Mouse (Mus musculus): ENCODE measurements around the gene Chst11. TPM values are rescaled to one million over a fixed set of nuclear protein-coding genes. Genes with fewer than 3 reads are reported as not detected.

Gene Chst11
- total RNA-seq, 2 experiments from 2014 or later: 2.6 to 3.9 TPM

DNA sequence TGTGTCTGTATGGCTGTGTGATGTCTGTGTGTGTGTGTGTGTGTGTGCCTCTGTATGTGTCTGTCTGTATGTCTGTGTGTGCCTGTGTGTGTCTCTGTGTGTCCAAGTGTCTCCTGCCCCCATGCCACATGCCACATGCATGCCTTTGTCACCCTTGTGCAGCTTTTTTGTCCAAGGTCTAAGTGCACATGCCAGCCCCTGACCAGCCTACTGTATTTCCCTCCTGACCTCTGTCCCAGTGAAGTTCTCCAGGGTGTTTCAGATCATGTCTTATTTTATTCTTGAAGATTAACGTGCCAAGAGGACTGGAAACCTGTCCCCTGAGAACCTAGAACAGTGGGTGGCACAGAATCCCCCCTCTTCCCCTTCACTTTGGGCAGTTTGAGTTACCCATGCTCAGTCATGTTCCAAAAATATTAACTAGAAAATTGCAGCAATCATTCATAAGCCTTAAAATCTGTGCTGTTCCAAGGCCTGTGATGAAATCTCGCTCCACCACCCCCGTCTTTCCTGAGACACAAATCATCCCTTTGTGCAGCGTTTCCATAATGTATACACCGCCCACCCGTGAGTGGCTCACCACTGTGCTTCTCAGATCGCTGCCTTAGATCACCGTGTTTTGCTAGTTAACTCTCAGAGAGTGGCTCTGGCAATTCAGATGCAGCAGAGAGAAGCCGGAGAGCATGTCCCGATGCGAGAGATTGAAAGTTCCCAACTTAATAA, 180.4 kb downstream of the Chst11 start:
- ATAC-seq (ENCODE audit: poor library complexity, severe bottlenecking): no peak

DNA sequence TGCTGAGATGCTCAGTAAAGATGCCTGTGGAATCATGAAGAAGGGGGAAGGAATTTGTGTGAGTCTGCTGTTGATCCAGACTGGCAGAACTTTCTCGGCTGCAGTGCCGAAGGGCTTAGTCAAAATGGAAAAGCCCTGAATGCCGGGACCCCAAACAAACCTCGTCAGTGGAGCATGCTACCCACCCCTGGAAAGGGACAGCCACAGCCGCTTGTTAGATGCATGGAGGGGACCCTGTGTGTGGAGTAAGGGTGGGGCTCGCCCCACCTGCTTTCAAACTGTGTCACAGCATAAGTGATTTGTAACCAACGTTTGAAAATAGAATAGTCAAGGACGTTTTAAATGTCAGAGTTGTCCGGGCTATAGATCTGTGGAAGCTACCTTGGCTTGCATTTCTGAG, 181.0 kb downstream of the Chst11 start:
- ATAC-seq (ENCODE audit: poor library complexity, severe bottlenecking): no peak

DNA sequence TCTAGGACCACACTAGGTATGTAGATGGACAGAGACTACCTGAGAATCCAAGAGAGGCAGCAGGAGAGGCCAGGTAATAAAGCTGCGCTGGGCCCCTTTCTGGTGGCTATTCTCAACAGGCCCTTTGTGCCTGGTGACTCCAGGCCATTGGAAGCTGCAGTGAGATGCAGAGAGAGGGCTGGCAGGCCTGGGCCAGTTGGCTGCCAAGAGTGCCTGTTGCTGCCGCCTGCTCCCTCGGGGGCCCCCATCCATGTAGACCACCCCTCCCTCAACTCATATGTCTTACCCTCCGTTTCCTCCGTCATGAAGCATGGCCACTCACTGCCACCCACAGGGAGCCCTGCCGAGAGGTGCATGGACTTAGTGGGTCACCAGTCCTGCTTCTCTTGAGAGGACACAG, 182.2 kb downstream of the Chst11 start:
- ATAC-seq (ENCODE audit: poor library complexity, severe bottlenecking): no peak

DNA sequence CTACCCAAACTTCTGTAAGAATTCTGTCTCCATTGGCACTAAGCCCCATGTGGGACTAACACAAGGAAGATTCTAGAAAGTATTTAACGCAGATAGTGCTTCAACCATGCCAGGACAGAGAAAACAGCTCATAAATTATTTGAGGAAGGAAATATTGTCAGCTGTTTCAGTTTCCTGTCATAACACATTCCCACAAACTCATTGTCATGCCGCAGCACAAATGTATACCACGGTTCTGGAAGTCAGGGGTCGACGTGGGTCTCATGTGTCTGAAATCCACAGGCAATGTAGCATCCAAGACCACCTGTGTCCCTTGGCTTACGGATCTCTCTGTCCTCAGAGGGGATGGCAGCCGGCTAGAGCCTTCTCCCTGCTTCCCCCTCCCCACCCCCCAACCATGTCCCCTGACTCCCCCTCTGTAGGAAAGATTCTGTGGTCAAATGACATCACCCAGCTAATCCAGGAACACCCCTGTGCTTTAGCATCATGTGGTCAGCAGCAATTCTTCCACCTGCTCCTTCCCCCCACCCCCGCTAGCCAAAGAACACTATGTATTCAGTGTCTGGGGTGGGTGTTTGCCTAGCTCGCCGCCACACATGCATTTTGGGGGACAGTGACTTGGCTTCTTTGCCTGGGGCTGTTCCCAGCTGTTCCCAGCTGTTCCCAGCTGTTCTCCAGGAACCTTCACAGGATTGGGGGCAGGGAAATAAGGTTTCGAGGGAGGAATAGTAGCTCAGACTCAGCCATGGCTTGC, 183.2 kb downstream of the Chst11 start:
- peak; percentile 68 for ATAC-seq (ENCODE audit: poor library complexity, severe bottlenecking)

DNA sequence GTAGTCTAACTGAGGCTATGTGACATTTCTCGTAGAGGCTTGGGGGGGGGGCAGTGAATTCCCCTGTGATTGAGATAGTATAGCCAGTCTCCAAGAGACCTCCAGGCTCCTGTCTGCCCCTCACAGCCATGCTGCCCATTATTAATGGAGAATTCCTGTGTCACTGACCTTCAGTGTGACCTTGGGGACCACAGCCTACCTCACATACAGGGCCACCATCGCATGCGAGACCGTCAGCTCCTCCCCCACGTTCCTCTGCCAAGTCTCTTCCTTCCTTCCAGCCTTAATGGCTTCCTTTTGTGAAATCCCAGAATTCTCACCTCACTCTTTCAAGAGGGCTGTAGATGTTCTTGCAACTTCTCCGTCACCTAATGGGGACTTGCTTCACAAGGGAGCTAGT, 184.3 kb downstream of the Chst11 start:
- no peak for ATAC-seq (ENCODE audit: poor library complexity, severe bottlenecking)

DNA sequence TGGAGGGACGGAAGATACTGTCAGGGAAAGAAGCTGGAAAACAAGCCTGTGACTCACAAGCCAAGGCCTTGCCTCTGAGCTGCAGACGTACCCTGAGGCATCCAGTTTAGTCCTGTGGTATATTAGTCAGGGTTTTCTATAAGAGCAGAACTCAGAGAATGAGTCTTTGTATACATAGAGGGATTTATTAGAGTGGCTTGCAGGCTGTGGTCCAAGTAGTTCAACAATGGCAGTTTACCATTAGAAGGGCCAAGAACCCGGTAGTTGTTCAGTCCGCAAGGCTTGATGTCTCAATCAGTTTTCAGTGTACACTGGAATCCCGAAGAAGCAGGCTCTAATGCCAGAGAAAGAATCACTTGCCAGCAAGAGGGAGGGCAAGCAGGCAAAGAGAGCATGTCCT, 192.9 kb downstream of the Chst11 start:
- ATAC-seq (ENCODE audit: poor library complexity, severe bottlenecking): no peak

DNA sequence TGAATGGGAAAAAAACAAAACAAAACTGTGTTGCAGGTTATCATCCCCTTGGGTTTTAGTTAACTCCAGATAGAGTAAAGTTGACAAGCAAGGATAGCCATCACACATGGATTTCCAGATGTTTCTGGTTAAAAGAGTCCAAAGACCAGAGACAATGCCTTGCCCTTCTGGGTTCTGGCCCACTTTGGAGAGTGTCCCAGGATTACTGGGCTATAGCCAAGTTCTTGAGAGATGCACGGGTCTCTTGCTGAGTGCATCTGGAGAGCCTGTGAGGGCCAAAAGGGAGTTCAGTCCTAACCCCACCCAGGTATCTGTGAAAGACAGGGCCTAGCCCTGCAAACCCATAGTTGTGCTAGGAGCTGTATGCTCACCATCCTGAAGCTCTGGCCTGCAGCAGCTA, 193.4 kb downstream of the Chst11 start:
- no peak for ATAC-seq (ENCODE audit: poor library complexity, severe bottlenecking)

DNA sequence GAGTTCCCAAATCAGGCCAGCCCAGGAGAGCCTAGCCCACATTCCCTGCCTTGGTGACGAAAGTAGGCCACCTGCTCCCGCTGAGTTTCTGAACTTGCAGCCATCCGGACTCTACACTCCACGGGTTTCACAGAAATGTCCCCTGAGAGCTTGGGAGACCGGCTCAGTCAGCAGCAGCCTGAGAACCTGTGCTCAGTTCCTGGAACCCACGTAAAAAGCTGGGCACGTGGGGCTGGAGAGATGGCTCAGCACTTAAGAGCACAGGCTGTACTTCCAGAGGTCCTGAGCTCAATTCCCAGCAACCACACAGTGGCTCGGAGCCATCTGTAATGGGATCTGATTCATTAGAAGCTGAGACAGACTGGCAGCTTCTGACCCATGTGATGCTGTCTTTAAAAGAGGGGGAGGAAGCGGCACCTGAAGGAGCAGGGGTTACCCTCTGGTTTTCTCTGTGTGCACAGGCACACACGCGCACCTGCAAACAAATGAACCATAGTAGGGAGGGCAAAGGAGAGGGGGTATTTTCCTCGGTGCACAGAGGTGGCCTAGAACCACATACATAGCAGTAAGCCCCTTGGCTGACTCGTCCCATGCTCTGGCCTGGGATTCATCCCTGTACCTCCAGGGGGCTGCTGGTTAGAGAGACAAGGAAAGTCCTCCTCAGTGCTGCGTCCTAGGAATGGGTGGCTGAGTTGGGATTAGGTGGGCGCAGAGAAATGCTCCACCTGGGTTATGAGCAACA, 196.7 kb downstream of the Chst11 start:
- ATAC-seq (ENCODE audit: poor library complexity, severe bottlenecking): no peak

DNA sequence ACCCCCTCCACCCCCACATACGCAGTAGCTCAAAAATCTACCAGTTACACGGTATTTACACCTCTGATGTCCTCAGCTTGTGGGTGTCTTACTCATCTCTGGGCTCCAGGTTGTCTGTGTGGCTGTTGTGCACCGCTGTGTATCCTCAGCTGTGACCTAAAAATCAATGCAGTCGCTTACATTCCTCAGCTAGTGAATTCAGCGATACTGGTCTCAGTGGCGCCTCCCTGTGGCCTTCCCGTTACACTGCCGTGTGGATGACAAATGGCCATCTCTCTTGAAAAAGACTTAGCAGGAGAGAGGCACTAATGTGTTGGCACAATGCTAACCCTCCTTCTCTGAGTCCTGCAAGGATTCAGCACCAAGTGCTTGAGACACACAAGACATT, 197.3 kb downstream of the Chst11 start:
- peak; percentile 41 for ATAC-seq (ENCODE audit: poor library complexity, severe bottlenecking)

DNA sequence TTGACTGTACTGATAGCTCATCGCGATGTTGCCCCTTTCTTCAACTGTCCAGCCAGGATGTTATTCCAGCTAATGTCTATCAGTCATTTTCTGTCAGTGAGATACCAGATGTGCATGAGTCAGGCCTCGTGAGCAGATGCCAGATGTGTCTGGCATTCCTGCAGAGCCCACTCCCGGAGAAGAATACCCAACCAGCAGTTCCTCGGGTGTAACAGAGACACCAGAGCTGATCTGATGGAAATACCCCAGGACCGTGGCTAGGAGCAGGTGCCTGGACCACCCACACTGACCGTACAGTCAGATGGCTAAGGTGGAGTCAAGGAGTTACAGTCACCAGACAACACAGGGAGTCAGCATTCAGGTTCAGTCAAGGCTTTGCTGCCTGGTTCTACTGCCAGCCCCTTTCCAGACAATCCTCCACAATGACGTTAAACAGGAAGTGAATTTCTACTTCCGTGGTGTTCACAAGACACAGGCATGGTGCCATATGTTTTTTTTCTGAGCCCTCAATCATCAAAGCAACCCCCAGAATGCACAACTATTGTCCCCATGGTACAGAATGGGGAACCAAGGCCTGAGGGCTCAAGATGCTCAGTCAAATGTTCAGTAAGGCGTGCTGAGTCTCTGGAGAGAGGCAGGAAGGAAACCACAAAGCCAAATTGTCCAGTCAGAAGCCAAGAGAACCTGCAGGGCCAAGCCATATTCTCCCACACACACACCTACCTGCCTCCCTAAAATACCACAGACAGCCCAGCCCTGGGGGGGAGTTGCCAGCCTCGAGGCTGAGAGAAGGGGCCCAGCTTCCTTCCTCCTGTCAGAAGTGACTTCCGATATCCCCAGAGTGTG, 198.6 kb downstream of the Chst11 start:
- peak; percentile 58 for ATAC-seq (ENCODE audit: poor library complexity, severe bottlenecking)

DNA sequence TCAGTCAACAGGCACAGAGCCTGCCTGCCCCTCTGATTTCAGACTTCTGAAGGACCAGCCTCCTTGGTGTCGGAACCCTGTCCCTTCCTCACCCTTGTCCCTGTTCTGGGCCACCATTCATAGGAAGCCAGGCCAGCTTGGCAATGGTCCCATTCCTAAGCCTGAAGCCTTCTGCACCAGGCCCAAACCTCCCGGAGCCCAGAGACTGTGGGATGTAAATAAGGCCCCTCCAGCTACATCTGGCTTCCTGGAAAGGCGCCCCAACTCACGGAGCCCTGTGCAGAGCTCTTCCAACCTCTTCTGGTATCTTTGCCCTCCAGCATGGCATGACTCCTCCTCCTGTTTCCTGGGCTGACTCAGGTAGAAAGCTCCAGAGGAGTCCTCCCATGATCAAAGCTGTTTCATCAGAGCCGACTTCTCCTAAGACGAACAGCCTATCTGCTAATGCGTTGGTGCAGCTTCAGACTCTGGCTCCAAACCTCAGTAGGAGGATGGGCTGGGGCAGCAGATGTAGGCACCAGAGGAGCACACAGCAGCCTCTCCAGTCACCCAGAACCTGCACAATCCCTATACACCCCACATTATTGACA, 199.3 kb downstream of the Chst11 start:
- peak; percentile 58 for ATAC-seq (ENCODE audit: poor library complexity, severe bottlenecking)

DNA sequence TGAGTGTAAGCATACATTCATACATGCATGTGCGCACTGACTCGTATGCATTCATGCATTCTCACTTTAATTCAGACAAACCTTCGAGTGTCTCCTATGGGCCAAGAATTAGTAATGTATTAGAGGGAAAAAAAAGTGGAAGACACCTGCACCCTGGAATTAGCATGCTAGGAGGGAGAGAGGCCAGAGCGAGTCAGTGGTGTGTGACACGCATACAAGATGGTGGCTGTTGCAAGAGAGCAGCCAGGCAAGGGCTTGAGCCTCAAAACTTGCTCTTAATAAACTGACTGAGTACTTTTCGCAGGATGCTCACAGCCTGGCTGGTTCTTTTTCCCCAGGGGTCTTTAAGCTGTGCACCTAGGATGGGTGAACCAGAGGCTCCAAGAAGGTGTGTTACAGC, 199.8 kb downstream of the Chst11 start:
- no peak for ATAC-seq (ENCODE audit: poor library complexity, severe bottlenecking)

DNA sequence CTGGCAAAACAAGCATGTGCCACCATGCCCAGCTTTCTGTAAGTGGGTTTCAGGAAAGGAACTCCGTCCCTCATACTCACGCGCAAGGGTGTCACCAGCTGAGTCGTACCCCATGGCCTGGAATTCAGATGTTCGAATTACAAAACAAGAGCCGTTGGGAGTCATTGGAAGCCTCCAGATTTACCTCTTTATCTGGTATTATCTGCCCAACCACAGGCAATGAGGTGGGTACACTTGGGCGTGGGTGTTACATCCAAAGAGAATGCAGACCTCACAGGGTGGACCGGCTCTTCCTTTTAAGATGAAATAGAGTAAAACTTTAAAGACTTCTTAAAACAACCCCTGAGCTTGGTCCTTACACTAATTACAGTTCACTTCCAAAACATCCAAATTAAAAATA, 200.9 kb downstream of the Chst11 start:
- ATAC-seq (ENCODE audit: poor library complexity, severe bottlenecking): no peak

DNA sequence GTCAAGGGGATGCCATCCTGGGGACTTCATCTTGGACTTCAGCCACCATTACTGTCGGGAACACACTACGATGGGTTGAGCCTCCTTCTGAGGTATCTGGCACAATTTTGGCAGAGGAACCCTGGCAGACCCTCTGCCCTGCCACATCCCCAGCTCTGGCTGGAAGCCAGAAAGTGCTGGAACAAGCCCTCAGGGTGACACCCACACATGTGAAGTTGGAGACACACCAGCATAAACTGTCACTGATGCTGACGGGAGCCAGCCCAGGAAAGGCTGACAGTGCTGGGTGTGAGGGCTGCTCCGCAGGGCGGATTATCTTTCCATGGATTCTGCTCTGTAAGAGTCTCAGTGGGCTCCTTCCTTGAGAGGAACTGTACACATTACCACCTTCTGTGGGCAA, 201.7 kb downstream of the Chst11 start:
- no peak for ATAC-seq (ENCODE audit: poor library complexity, severe bottlenecking)

DNA sequence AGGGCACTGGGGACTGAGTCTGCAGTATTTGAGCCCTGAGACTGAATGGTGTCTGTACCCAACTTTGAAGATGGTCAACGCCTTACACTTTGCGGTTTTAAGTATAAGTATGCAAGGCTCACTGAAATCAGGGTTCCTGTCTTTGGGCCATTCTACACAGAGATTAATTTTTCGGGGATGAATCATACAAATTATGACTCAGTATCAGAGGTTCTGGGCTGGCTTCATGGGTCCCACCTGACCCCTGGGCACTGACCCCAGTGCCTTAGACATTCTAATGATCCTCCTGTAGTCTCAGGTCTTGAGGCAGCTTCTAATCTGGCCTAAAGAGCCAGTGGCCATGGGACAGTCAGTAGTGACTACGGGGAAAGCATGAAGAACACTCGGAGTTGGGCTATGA, 203.8 kb downstream of the Chst11 start:
- no peak for ATAC-seq (ENCODE audit: poor library complexity, severe bottlenecking)

DNA sequence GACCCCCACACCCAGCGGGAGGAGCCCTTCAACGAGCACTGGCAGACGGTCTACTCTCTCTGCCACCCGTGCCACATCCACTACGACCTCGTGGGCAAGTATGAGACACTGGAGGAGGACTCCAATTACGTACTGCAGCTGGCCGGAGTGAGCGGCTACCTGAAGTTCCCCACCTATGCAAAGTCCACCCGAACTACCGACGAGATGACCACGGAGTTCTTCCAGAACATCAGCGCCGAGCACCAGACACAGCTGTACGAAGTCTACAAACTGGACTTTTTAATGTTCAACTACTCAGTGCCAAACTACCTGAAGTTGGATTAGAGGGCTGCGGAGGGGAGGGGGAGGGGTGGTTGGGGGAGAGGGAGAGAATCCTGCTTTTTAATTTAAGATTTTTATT, 206.2 kb downstream of the Chst11 start:
- no peak for ATAC-seq (ENCODE audit: poor library complexity, severe bottlenecking)

DNA sequence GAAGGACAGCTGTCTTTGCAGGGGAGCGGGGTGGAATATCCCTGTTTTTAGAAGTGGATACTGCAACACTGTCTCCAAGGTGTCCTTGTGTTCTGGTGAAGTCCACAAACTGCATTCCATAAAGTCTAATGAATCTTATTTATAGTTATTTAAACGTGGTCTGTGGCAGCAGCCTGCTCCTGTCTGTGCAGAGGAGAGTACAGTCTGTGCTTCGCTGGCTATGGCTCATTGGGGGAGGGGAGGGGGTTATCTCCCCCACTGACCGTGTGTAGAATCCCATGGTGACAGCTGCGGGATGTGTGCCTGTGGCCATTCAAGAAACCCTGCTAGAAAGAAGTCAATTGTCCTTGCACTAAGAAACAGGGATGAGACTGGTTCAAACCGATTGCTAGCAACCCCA, 206.7 kb downstream of the Chst11 start:
- no peak for ATAC-seq (ENCODE audit: poor library complexity, severe bottlenecking)

DNA sequence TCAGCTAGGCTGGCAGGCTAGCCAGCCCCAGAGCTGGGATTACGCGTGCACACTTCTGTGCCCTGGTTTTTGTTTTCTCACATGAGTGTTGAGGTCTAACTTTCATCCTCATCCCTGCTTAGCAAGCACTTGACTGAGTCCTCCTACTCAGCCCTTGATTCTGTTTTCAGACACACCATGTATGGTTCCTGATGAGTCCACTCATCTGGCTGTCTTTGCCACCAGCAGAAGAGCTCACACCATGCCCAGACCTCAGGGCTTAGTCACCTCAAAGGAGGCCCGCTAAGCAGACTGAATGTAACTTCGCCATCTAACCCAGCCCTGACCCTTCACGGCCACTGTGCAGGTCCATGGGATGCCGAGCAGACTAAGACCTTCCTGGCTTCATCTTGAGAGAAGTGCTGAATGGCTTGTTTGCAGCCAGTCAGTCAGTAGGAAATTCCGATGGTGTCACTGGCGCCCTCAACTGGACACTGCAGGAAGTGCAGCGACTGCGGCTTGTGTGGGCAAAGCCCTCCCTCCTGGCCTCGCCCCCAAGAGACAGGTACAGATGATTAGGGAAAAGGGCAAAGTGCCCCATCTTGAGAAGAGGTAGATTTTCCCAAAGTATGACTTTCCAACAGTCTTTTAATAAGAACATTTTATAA, 212.5 kb downstream of the Chst11 start:
- peak; percentile 90 for ATAC-seq (ENCODE audit: poor library complexity, severe bottlenecking)

DNA sequence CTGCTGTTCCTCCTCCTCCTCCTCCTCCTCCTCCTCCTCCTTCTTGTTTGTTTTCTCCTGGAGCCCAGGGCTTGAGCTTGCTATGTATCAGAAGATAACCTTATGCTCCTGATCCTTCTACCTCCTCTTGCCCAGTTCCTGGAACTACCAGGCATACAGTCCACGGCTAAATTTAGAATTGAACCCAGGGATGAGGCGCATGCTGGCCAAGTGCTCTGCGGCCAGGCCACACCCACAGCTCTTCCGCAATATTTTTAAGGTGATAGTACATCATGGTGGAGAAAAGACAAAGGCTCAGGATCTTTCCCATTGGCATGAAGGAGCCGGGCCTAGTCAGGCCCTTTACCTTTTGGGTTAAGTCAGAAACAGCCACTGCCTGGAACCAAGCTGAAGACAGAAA, 213.4 kb downstream of the Chst11 start:
- ATAC-seq (ENCODE audit: poor library complexity, severe bottlenecking): 0 out of 2 replicates have a peak, but pooled peaks have one; percentile 18

DNA sequence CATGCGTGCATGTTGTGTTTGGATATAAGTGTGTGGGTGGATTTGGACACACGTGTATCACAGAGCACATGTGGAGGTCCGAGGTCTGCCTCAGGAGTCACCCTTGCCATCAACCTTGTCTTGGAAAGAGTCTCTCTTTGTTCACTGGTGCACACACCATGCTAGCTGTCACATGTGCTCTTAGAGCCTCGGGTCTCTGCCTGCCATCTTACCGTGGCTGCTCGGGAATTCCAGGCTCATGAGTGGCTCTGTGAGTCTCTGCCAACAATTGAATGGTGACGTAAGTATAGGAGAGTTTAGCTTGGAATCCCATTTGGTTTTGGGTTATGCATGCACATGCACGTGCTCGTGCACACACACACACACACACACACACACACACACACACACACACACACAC, 214.0 kb downstream of the Chst11 start:
- no peak for ATAC-seq (ENCODE audit: poor library complexity, severe bottlenecking)

Measured in megakaryocyte, adult 5-6 weeks (primary cell).